Mouse (Mus musculus) liver, embryonic 12.5 days (tissue): Measurements from ENCODE around the gene Mbtps1. TPM values are rescaled to one million over a fixed set of nuclear protein-coding genes. Genes with fewer than 3 reads are reported as not detected.

Source experiments
- ATAC-seq: fragments of 200-750 bp; cut with Nextera tagmentation; 2 replicates; pipeline ENCODE4 v1.8.0; 2017; ENCODE audit warnings: moderate number of reproducible peaks, mild to moderate bottlenecking, moderate library complexity
- H3K27ac ChIP-seq: fragments of 300-500 bp; sonication (generic); 2 replicates; pipeline ENCODE4 v1.5.1; 2016; ENCODE audit warnings: mild to moderate bottlenecking
- H3K27me3 ChIP-seq: fragments of 300-500 bp; sonication (generic); replicated peaks from 2 replicates; pipeline ENCODE4 v1.6.1; 2016; ENCODE audit warnings: mild to moderate bottlenecking, moderate library complexity
- H3K36me3 ChIP-seq: fragments of 300-500 bp; sonication (generic); 2 replicates; pipeline ENCODE4 v1.6.1; 2016; ENCODE audit warnings: mild to moderate bottlenecking, moderate library complexity
- H3K4me1 ChIP-seq: fragments of 300-500 bp; sonication (generic); 2 replicates; pipeline ENCODE4 v1.6.1; 2016
- H3K4me2 ChIP-seq: fragments of 300-500 bp; sonication (generic); 2 replicates; pipeline ENCODE4 v1.6.1; 2016; ENCODE audit warnings: mild to moderate bottlenecking, moderate library complexity
- H3K4me3 ChIP-seq: fragments of 300-500 bp; sonication (generic); 2 replicates; pipeline ENCODE4 v1.5.1; 2016; ENCODE audit warnings: mild to moderate bottlenecking, moderate library complexity
- H3K9ac ChIP-seq: fragments of 300-500 bp; sonication (generic); 2 replicates; pipeline ENCODE4 v1.6.1; 2016; ENCODE audit warnings: mild to moderate bottlenecking, moderate library complexity
- H3K9me3 ChIP-seq: fragments of 300-500 bp; sonication (generic); replicated peaks from 2 replicates; pipeline ENCODE4 v1.6.1; 2016; ENCODE audit warnings: mild to moderate bottlenecking, moderate library complexity
- WGBS: fragments of 180-500 bp; shearing (Covaris S2); methylation state at CpG from one replicate; pipeline ENCODE4 v1.1.7; 2016; ENCODE audit not compliant: insufficient replicate concordance; 5-methylcytosine and 5-hydroxymethylcytosine counted together
- polyA plus RNA-seq: library from polyadenylated mRNA; unstranded; fragments of >200 nt; fragmentation: Nextera tagmentation; extraction: Ambion mirVana; gene quantifications from 2 replicates; pipeline ENCODE4 v1.2.1, GENCODE M21; 2016

The Mbtps1 gene
- polyA plus RNA-seq, 1 experiment from 2014 or later, result 48.8 TPM

DNA sequence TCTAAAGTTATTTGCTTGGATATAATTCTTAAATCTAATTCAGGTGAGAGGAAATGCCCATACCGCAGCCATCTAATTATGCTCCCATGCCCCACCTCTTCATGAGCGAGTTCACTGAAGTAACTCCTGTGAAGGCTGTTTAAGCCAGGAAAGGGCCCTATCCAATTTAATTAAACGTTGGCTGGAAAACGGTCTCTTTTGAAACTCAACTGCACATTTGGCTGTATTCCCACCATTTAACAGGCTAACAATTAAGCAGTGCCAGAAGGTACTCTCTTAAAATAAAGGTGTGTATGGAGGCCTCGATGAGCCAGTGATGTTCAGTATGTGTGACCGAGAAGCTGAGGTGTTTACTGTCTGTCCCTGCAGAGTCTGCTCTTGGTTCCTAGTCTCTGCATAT, 2.7 kb downstream of the Mbtps1 start:
- no peaks in the 10 kb centered on the region for H3K9me3 ChIP-seq
- ATAC-seq, result no peak
- H3K27ac ChIP-seq, result no peak overlapping the region
- peaks cover 13% of the 10 kb centered on the region for H3K36me3 ChIP-seq
- H3K27me3 ChIP-seq, result no peaks in the 10 kb centered on the region
- 83% methylated on average over 6 of the region's 6 CpGs for WGBS
- H3K4me1 ChIP-seq, result peaks cover 75% of the 10 kb centered on the region
- H3K4me3 ChIP-seq, result no peak overlapping the region
- no peak overlapping the region for H3K9ac ChIP-seq
- no peak overlapping the region for H3K4me2 ChIP-seq

DNA sequence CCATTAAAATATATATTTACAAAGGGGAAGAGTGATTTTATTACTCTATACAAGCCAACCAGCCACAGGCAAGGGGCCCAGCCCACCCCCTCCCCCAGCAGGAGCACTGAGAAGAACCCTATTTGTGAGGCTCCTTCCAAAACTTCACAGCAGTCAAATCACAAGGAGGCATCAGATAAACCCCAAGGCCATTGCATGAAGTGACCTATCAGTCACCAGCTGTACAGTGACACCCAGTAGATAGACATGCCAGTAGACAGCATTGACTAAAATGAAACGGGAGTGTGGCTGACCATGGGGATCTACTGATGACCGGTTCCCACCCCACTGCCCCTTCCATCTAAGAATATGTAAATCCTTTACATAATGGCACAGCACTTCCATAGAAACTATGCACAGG, 5.6 kb downstream of the Mbtps1 start:
- Histone ChIP-seq H3K27me3 (no peaks in the 10 kb centered on the region), H3K4me3 (no peak overlapping the region), H3K9me3 (no peaks in the 10 kb centered on the region), H3K9ac (peak overlapping the region; percentile 46; the same call in 1 of the 2 replicates), H3K4me2 (peak overlapping the region; percentile 33), H3K36me3 (peaks cover 25% of the 10 kb centered on the region), H3K27ac (no peak overlapping the region), H3K4me1 (peaks cover 74% of the 10 kb centered on the region)
- peak; percentile 46; the same call in 1 of the 2 replicates for ATAC-seq
- 34% methylated on average over 2 of the region's 2 CpGs for WGBS

DNA sequence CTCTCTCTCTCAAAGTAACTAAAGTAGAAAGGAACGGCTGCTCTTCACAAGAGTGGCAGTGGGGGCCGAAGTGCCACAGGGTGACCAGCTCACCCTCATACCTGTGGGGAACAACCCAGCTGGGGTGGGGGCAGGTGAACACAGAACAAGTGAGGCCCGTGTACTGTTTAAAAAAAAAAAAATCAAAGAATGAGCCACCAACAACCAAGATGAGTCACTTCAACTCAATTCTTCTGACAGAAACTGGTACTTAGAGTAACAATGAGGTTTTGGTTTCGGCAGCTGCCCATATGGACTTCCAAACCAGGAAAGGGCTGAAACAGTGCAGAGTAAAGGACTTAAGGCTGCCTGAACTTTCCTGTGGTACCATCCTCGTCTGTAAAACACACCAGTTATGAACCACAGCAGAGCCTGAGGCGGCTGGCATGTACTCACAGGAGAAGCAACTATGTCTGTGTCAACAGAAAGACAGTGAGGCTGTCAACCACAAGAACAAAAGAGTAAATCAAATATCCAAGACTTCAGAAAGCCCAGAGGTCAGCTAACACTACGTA, 9.9 kb downstream of the Mbtps1 start:
- no peak overlapping the region for H3K4me3 ChIP-seq
- no peak for ATAC-seq

DNA sequence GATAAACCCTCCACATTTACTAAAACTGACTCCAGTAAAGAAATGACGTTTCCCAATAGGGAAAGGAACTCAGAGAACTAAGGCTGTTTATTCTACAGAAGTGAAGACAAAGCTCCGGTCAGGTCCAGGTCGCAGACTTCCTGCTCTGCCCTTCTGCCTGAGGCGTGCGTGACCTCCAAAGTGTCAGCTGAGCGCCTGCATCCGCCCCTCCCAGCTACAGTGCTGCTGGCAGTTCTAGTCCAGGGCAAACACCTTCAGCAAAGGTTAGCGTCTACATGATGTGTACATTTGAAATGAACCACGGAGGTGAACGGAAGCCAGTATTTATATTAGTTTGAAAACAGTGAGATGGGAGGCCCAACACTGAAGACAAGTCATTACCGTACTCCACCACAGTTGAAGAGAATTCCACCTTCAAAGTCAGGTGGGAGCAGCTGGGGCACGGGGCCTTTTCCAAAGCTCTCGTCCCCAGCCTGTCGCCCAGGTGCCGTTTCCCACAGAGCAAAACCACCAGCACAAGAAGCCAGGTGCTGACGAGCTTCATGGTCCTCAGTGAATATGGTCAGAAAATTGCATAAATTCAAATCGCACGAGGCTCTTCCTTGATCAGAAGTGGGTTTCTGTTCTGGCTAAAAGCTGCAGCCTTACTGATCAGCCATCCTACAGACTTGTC, 11.4 kb downstream of the Mbtps1 start:
- no peak for ATAC-seq
- Histone ChIP-seq H3K27me3 (no peaks in the 10 kb centered on the region), H3K27ac (no peak overlapping the region), H3K9ac (no peak overlapping the region), H3K4me3 (no peak overlapping the region), H3K9me3 (no peaks in the 10 kb centered on the region), H3K4me2 (no peak overlapping the region), H3K36me3 (peaks cover 70% of the 10 kb centered on the region), H3K4me1 (peaks cover 20% of the 10 kb centered on the region)
- 85% methylated on average over 18 of the region's 18 CpGs for WGBS

More for the DNA sequence above, 9.9 kb downstream of the Mbtps1 start:
- H3K27ac ChIP-seq, result no peak overlapping the region
- no peaks in the 10 kb centered on the region for H3K27me3 ChIP-seq
- H3K4me1 ChIP-seq, result peaks cover 33% of the 10 kb centered on the region
- H3K36me3 ChIP-seq, result peaks cover 55% of the 10 kb centered on the region
- no peak overlapping the region for H3K9ac ChIP-seq
- WGBS, result 70% methylated on average over 7 of the region's 7 CpGs
- H3K4me2 ChIP-seq, result no peak overlapping the region
- no peaks in the 10 kb centered on the region for H3K9me3 ChIP-seq

DNA sequence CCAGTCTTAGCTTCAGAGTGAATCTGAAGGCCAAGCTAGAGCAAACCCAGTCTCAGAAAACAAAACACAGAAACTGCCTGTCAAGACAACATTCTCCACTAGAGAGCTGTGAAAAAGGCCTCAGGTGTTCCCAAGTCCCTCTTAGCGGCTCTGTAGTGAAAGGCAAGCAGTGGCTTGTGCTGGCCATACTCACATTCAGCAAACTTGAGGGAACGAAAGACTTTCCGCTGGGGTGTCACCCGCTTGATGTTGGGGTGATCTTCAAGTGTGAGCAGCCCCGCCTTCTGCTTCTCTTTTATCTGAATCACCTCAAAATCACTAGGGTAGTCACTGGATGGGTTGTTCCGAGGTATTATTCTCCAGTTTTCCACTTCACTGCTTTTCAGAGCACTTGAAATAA, 12.7 kb downstream of the Mbtps1 start:
- Histone ChIP-seq H3K27ac (no peak overlapping the region), H3K4me1 (peaks cover 6% of the 10 kb centered on the region), H3K4me2 (no peak overlapping the region), H3K9me3 (no peaks in the 10 kb centered on the region), H3K9ac (no peak overlapping the region), H3K36me3 (peaks cover 84% of the 10 kb centered on the region), H3K4me3 (no peak overlapping the region), H3K27me3 (no peaks in the 10 kb centered on the region)
- 91% methylated on average over 6 of the region's 6 CpGs for WGBS
- ATAC-seq, result no peak

DNA sequence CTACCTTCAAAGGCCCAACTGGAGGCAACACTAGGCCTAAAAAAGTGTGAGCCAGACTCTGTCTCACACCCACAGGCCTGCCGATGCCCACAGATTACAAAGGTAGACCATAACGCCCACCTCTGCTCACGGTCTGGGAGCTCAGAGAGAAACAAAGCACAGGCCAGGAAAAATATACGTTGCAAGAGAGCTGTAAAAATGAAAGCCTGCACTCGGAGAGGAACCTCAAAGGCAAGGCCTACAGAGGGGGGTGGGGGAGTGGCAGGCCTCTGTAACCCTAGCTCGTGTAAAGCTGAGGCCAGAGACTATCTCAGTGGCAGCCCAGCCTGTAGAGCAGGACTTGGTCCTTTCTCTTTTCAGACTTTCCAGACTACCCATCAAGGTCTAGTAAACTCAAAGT, 13.4 kb downstream of the Mbtps1 start:
- H3K9ac ChIP-seq, result no peak overlapping the region
- H3K4me1 ChIP-seq, result 0 out of 2 replicates have a peak, but pooled peaks cover under 1% of the 10 kb centered on the region
- no peak overlapping the region for H3K4me3 ChIP-seq
- no peak for ATAC-seq
- H3K4me2 ChIP-seq, result no peak overlapping the region
- no peak overlapping the region for H3K27ac ChIP-seq
- no peaks in the 10 kb centered on the region for H3K27me3 ChIP-seq
- H3K9me3 ChIP-seq, result no peaks in the 10 kb centered on the region
- peaks cover 90% of the 10 kb centered on the region for H3K36me3 ChIP-seq
- 80% methylated on average over 6 of the region's 6 CpGs for WGBS

DNA sequence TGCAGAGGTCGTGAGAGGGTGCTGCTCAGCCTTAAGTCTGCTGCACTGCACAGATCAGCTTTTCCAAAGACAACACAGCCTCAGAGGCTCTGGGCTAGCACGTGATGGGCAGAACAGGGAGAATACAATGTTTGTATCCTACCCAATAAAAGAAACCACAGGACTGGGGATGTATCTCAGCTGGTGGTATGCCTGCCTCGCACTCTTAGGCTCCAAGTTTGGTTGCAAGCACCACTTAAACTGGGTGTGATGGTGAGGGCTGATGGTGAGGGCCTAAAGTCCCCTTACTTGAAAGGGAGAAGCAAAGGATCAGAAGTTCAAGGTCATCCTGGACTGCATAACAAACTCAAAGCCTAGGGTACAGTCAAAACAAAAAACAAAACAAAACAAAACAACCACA, 13.9 kb downstream of the Mbtps1 start:
- no peak overlapping the region for H3K27ac ChIP-seq
- 81% methylated on average over 3 of the region's 3 CpGs for WGBS
- H3K9ac ChIP-seq, result no peak overlapping the region
- no peaks in the 10 kb centered on the region for H3K4me1 ChIP-seq
- no peaks in the 10 kb centered on the region for H3K27me3 ChIP-seq
- H3K36me3 ChIP-seq, result peaks cover 95% of the 10 kb centered on the region
- H3K4me3 ChIP-seq, result no peak overlapping the region
- H3K4me2 ChIP-seq, result no peak overlapping the region
- ATAC-seq, result no peak
- no peaks in the 10 kb centered on the region for H3K9me3 ChIP-seq

DNA sequence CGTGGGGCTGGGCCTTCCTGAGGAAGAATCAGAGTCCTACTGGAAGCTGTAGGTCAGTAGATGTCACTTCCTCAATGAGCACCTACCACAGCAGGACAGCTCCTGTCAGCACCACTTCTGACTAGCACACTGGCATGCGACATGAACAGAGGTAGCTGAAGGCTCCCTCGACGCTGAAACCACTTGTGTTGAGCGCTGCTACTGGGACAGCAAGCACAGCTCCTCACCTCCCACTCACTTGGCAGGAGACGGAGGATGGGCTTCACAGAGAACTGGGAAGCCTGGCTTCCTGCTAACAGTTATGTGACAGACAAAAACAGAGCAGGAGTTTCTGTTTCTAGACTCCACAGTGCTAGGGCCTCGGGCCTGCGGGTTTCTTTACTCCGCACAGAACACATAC, 26.6 kb downstream of the Mbtps1 start:
- 87% methylated on average over 9 of the region's 9 CpGs for WGBS
- ATAC-seq, result no peak
- Histone ChIP-seq H3K4me1 (no peaks in the 10 kb centered on the region), H3K9ac (no peak overlapping the region), H3K36me3 (peaks cover 100% of the 10 kb centered on the region), H3K9me3 (no peaks in the 10 kb centered on the region), H3K4me3 (no peak overlapping the region), H3K27me3 (no peaks in the 10 kb centered on the region), H3K4me2 (no peak overlapping the region), H3K27ac (no peak overlapping the region)

DNA sequence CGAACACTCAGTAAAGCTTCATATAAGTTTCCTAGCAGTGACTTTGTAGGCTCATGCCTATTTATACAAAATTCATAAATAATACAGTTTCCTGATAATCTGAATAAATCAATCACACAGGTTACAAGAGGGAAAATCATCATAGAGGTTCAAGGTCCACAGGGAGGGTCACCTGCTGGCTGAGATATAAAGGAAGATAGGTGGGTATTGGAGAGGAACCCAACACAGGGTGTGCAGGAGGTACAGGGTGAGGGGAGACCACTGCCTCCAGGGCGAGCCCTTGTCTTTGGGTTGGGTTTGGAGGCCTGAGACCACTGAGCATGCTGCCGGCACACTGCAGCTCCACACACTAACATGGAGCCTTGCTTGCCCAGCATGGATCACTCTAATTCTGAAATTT, 27.1 kb downstream of the Mbtps1 start:
- no peaks in the 10 kb centered on the region for H3K9me3 ChIP-seq
- ATAC-seq, result no peak
- 86% methylated on average over 3 of the region's 3 CpGs for WGBS
- H3K4me1 ChIP-seq, result no peaks in the 10 kb centered on the region
- H3K27me3 ChIP-seq, result no peaks in the 10 kb centered on the region
- no peak overlapping the region for H3K9ac ChIP-seq
- H3K4me2 ChIP-seq, result no peak overlapping the region
- peaks cover 100% of the 10 kb centered on the region for H3K36me3 ChIP-seq
- H3K27ac ChIP-seq, result no peak overlapping the region
- no peak overlapping the region for H3K4me3 ChIP-seq

DNA sequence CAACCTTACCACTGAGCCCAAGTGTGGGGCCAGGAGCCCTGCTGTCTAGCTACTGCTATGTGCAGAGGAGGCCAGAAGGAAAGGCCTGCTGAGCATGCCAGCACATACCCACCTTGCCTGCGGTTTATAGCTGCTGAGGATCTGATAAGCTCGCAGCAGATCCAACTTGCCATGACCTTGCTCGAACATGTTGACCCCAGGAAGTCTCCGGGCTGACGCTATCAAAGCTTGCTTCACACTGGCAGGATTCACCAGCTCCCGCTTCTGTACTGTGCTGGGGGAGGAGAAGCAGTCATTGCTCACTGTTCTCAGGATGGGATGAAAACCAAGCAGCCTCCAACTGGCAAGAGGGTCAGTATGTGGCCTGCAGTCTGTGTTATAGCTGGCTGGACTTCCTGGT, 27.6 kb downstream of the Mbtps1 start:
- Histone ChIP-seq H3K27ac (no peak overlapping the region), H3K27me3 (no peaks in the 10 kb centered on the region), H3K36me3 (peaks cover 96% of the 10 kb centered on the region), H3K9me3 (no peaks in the 10 kb centered on the region), H3K9ac (no peak overlapping the region), H3K4me3 (no peak overlapping the region), H3K4me1 (no peaks in the 10 kb centered on the region), H3K4me2 (no peak overlapping the region)
- ATAC-seq, result no peak
- 70% methylated on average over 6 of the region's 6 CpGs for whole genome bisulfite sequencing

DNA sequence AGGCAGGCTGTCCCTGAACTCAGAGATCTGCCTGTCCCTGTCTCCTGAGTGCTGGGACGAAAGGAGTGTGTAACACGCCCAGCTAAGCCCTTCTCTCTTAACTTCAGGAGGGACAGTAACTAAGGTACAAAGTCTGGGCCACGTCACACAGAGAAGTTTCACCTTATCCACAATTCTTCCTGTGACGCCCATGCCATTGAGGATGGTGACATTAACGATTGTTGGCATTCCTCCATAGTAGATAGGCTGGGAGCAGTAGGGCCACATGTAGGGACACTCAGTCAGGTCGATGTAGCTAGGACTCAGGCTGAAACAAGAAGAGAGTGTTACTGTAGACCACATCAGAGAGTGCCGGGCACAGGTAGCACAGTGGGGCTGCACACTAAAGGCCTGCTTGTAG, 29.8 kb downstream of the Mbtps1 start:
- Histone ChIP-seq H3K4me2 (no peak overlapping the region), H3K9me3 (no peaks in the 10 kb centered on the region), H3K36me3 (peaks cover 96% of the 10 kb centered on the region), H3K9ac (no peak overlapping the region), H3K27ac (no peak overlapping the region), H3K4me1 (no peaks in the 10 kb centered on the region), H3K27me3 (no peaks in the 10 kb centered on the region), H3K4me3 (no peak overlapping the region)
- 80% methylated on average over 7 of the region's 7 CpGs for WGBS
- no peak for ATAC-seq

DNA sequence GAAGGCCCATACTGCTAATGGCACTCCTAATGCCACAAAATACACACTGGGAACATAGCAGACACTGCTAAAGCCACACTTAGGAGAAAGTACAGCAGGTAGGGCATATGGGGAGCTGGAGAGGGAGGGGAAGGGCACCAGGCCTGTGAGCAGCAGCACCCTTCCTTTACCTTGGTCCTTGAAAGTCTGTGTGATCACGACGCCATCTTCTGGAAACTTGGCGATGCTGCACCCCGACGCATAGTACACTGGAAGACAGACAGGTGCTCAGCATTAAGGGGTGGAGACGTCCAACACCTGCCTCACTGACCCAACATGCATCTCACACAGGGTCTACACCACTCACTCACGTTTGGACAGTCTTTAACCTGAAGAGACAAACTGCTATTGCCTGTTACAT, 38.4 kb downstream of the Mbtps1 start:
- Histone ChIP-seq H3K9me3 (no peaks in the 10 kb centered on the region), H3K4me3 (no peak overlapping the region), H3K4me2 (no peak overlapping the region), H3K9ac (no peak overlapping the region), H3K36me3 (peaks cover 100% of the 10 kb centered on the region), H3K4me1 (peaks cover 6% of the 10 kb centered on the region), H3K27ac (no peak overlapping the region), H3K27me3 (no peaks in the 10 kb centered on the region)
- 79% methylated on average over 7 of the region's 7 CpGs for WGBS
- no peak for ATAC-seq

DNA sequence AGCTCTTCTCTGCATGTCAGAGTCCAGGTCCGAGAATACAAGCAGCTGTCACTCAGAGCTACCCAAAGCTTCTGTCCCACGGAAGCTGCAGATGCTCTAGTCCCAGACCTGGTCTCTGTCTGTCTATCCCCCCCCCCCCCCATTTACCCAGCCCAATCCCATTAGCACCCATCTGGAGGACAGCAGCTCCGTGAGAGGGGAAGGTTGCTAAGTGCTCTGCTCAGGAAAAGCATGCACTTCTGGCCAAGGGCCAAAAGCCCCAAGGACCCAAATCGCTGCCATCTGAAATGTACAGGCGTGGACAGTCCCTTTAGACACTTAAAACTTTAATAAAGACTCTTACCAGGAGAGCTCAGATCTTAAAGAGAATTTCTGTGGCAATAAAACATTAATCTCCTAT, 41.9 kb downstream of the Mbtps1 start:
- Histone ChIP-seq H3K27ac (no peak overlapping the region), H3K9me3 (no peaks in the 10 kb centered on the region), H3K4me3 (no peak overlapping the region), H3K36me3 (peaks cover 100% of the 10 kb centered on the region), H3K4me2 (no peak overlapping the region), H3K27me3 (no peaks in the 10 kb centered on the region), H3K4me1 (peaks cover 12% of the 10 kb centered on the region), H3K9ac (no peak overlapping the region)
- no peak for ATAC-seq
- WGBS, result 85% methylated on average over 5 of the region's 5 CpGs
